Mouse (Mus musculus): ENCODE data around the gene Phf1. TPM values are rescaled to one million over a fixed set of nuclear protein-coding genes. Genes with fewer than 3 reads are reported as not detected.

Gene Phf1
- 13.6 and 17.4 TPM in 2 replicates for polyA plus RNA-seq (2015; fragmentation: Nextera tagmentation; extraction: Ambion mirVana)

DNA sequence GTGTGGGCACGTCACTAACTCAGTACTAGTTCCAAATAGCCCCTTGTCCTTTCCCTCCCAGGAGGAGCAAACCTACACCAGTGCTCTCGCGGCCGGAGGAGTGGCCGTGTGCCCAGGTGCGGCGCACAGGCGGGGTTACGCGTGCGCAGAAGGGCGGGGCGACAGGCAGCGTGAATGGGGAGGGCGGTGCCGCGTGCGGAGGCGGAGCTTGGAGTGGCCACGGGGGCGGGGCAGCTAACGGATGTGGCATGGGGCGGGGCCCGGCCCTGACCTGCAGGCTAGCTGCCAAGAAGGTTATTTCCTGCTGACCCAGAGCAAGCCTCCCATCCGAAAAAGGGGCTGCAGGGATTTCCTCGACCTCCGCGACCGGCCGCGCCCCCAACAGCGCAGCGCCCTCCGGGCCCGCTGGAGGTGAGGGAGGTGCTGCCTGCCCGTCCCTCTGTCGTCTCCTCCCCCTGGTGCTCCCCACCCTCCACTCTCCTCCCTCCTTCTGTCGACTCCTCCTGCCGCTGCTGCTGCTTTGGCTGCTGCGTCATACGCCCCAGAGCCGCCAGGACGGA lies at the start of gene Phf1:
Phf1 (plus strand) TSS at position 214 of the 560 bp plus-strand sequence.
- ATAC-seq (ENCODE audit: insufficient number of reproducible peaks, low FRiP score, low TSS enrichment, low read depth): peak; percentile 89
- Histone ChIP-seq H3K9ac (peak within 1 kb of the TSS; percentile 74), H3K4me3 (replicated peaks) (peak within 1 kb of the TSS; percentile 66), H3K27ac (replicated peaks) (peak within 1 kb of the TSS; percentile 92), H3K36me3 (peaks cover 50% of the 10 kb centered on the region), H3K4me1 (peaks cover 32% of the 10 kb centered on the region), H3K9me3 (replicated peaks) (no peaks in the 10 kb centered on the region), H3K4me2 (replicated peaks) (peak within 1 kb of the TSS; percentile 77), H3K27me3 (no peaks in the 10 kb centered on the region)
- under 1% methylated on average over 43 of the region's 43 CpGs for WGBS

DNA sequence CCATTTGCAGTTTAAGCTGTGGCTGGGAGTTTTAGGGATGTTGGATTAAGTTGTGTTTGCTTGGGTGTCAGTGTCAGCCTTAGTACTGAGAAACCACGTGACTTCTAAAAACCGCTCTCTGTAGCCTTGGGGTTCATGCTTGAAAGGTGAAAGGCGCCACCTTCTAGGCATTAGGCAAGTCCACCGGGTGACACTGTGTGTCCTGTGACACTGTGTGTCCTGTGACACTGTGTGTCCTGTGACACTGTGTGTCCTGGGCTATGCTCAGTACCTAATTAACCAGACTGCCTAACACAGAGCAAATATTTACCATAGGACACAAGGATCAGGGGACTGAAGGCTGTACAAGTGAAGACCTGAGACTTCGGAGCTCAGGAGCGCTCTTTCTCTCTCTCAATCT lies 49.3 kb upstream of the Phf1 start:
- peaks cover 28% of the 10 kb centered on the region for H3K4me1 ChIP-seq
- H3K9me3 ChIP-seq (replicated peaks): no peaks in the 10 kb centered on the region
- H3K27me3 ChIP-seq: peaks cover 3% of the 10 kb centered on the region; the same call in 1 of the 2 replicates
- H3K36me3 ChIP-seq: no peaks in the 10 kb centered on the region
- WGBS: 79% methylated on average over 6 of the region's 6 CpGs
- ATAC-seq (ENCODE audit: insufficient number of reproducible peaks, low FRiP score, low TSS enrichment, low read depth): no peak
- no peak overlapping the region for H3K27ac ChIP-seq (replicated peaks)
- no peak overlapping the region for H3K9ac ChIP-seq
- H3K4me2 ChIP-seq (replicated peaks): no peak overlapping the region
- H3K4me3 ChIP-seq (replicated peaks): no peak overlapping the region

DNA sequence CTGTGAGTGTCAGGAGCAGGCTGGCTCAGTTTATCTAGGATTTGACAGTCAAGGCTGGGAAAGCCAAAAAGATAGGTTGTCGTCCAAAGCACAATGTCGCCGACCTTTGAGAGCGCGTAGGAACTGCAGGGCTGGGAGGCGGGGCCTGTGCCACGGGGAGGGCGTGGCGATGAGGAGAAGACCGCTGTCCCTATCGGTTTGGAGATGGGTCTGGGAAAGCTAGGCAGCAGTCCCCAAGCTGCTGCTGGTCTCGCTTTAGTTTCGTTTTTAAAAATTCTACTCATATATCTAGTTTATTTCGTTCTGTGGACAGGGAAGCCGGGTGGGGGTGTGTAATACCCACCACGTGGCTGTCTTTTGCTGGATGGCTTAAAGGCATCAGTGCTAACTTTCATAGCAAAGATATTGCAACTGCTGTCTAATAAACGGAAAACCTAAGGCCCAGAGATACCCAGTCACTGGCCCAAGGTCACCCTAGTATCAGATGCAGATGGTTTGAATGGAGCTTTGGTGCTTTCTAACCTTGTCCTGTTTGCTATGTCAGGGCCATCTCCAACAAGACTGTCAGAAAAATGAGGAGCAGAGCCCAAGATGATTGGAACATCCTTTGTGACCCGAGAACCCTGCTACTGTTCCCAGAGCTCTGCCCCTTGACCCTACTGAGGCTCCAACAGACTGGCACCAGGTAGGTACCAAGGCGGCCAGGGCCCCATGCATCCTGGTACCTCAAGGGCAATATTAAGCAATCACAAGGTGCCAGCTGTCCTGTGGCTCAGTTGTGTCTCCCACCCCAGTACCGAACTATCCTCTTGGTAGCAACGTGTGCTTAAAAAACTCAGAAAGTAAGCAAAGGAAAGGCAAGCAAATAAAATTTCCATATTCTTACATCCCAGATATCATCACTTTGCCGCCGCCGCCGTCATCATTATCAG lies 47.6 kb upstream of the Phf1 start:
- Histone ChIP-seq H3K27ac (replicated peaks) (no peak overlapping the region; the same call in 1 of the 2 replicates), H3K4me1 (peaks cover 29% of the 10 kb centered on the region), H3K27me3 (peaks cover 3% of the 10 kb centered on the region; the same call in 1 of the 2 replicates), H3K9ac (0 out of 2 replicates have a peak overlapping the region, but pooled peaks have one; percentile 15), H3K4me2 (replicated peaks) (peak overlapping the region; percentile 78), H3K4me3 (replicated peaks) (peak overlapping the region; percentile 49), H3K9me3 (replicated peaks) (no peaks in the 10 kb centered on the region), H3K36me3 (no peaks in the 10 kb centered on the region)
- 18% methylated on average over 25 of the region's 25 CpGs for WGBS
- ATAC-seq (ENCODE audit: insufficient number of reproducible peaks, low FRiP score, low TSS enrichment, low read depth): 0 out of 2 replicates have a peak, but pooled peaks have one; percentile 43

DNA sequence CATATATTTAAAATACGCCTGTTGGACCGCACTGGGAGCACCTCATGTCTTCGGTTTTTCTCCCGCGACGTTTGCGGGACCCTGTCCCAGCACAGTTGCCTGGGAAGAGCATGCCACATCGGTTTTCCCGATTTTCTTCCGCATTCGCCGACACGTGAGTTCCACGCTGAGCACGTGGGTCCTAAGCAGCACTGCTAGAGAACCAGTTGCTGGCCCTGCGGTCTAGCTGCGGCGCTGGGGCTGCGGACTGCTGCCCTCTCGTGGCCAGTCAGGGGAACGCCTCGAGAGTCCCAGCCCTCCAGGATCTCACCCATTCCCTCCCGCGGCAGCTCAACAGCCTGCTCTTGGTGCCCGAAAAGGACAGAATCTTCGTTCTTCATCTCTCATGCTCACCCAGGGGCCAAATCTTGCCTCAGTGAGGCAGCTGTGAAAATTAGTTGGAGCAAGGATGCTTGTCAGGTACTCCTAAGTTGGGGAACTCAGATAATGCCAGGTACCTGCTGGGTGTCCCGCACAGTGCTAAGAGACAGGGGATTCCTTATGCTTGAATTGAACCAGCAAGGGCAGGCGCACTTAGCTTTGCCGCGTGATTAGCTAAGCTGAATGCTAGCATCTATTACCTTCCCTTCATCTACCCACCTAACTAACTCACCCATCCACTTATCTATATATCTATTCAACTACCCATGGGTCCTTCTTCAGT lies 46.7 kb upstream of the Phf1 start:
- H3K9ac ChIP-seq: 0 out of 2 replicates have a peak overlapping the region, but pooled peaks have one; percentile 6
- WGBS: 8% methylated on average over 30 of the region's 30 CpGs
- no peak overlapping the region for H3K27ac ChIP-seq (replicated peaks)
- peak overlapping the region; percentile 49 for H3K4me3 ChIP-seq (replicated peaks)
- peaks cover 3% of the 10 kb centered on the region; the same call in 1 of the 2 replicates for H3K27me3 ChIP-seq
- peak; percentile 81 for ATAC-seq (ENCODE audit: insufficient number of reproducible peaks, low FRiP score, low TSS enrichment, low read depth)
- H3K4me2 ChIP-seq (replicated peaks): peak overlapping the region; percentile 78
- no peaks in the 10 kb centered on the region for H3K36me3 ChIP-seq
- H3K4me1 ChIP-seq: peaks cover 29% of the 10 kb centered on the region
- H3K9me3 ChIP-seq (replicated peaks): no peaks in the 10 kb centered on the region

DNA sequence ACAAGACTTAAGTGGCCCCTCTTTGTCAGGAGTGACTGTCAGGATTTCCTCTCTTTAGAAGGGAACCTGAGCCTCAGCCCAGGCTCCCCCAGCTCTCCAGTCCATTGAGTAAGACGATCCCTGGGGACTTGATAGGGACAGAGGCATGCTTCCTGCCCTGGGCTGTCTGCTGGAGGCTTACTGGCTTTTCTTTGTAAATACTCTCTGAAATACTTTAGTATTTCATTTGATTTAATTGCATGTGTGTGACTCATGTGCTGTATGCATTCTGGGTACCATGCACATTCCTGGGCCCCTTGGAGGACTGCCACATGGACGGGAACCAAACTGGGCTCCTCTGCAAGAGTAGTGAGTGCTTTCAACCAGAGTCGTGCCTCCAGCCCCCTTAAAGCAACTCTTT lies 44.9 kb upstream of the Phf1 start:
- no peak overlapping the region for H3K4me2 ChIP-seq (replicated peaks)
- H3K27ac ChIP-seq (replicated peaks): no peak overlapping the region
- H3K4me3 ChIP-seq (replicated peaks): no peak overlapping the region
- H3K4me1 ChIP-seq: peaks cover 36% of the 10 kb centered on the region
- 9% methylated on average over 3 of the region's 3 CpGs for WGBS
- H3K36me3 ChIP-seq: no peaks in the 10 kb centered on the region
- H3K27me3 ChIP-seq: peaks cover 3% of the 10 kb centered on the region; the same call in 1 of the 2 replicates
- no peaks in the 10 kb centered on the region for H3K9me3 ChIP-seq (replicated peaks)
- no peak for ATAC-seq (ENCODE audit: insufficient number of reproducible peaks, low FRiP score, low TSS enrichment, low read depth)
- no peak overlapping the region for H3K9ac ChIP-seq

DNA sequence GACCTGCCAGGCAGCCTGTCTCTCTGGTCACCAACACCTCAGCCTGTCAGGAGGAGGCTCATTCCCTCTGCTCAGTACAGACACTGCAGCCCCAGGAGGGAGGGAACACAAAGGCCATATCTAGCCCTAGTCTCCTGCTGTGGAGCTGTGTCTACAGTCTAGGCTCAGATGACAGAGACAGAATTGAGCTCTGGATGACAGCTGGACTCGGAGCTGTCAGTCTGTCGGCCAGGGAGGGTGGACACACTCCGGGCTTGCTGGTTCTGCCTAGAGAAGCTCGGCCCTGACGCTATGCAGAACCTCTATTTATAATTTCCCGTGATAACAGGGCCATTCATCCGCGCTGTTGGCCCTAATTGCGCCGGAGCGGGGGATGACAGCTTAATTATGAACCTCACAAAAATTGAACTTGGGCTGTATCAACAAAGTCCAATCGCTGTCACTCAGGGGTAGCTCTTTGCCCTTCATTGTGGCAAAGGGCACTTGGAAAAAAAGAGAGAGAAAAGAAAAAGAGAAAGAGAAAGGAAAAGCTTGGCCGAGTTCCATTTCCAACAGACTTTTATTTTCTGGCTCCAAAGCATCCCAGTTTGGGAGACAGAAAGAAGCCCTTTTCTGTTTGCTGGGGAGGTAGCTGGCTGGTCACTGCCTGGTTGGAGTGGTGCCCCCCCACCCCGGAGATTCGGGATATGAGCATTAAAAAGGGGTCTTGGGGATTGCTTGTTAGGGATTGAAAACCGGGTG lies 40.0 kb upstream of the Phf1 start:
- 42% methylated on average over 16 of the region's 16 CpGs for whole genome bisulfite sequencing
- Histone ChIP-seq H3K27ac (replicated peaks) (0 out of 2 replicates have a peak overlapping the region, but pooled peaks have one; percentile 22), H3K27me3 (0 out of 2 replicates have a peak, but pooled peaks cover 5% of the 10 kb centered on the region), H3K36me3 (no peaks in the 10 kb centered on the region), H3K9ac (0 out of 2 replicates have a peak overlapping the region, but pooled peaks have one; percentile 21), H3K9me3 (replicated peaks) (no peaks in the 10 kb centered on the region), H3K4me2 (replicated peaks) (no peak overlapping the region), H3K4me3 (replicated peaks) (no peak overlapping the region), H3K4me1 (peaks cover 30% of the 10 kb centered on the region)
- ATAC-seq (ENCODE audit: insufficient number of reproducible peaks, low FRiP score, low TSS enrichment, low read depth): no peak

DNA sequence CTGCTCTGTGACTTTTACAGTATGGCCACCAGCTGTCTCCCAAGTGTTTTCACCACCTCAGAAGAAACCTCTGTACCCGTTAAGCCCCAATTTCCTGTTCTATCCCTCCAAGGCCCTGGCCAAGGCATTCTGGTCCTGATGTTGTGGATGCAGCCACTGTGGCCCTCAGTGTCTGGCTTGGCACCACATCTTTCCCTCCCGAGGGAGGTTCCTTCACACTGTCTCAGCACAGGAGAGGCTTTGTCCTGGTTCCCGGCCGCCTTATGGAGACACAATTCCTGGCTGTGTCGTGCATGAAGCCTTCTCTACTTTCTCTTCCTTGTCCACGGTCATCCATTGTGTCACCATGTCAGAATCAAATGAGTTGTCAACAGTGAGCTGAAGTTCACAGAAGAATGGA lies 39.4 kb upstream of the Phf1 start:
- ATAC-seq (ENCODE audit: insufficient number of reproducible peaks, low FRiP score, low TSS enrichment, low read depth): no peak
- H3K9ac ChIP-seq: no peak overlapping the region
- H3K9me3 ChIP-seq (replicated peaks): no peaks in the 10 kb centered on the region
- peak overlapping the region; percentile 48; the same call in 1 of the 2 replicates for H3K27ac ChIP-seq (replicated peaks)
- no peak overlapping the region for H3K4me2 ChIP-seq (replicated peaks)
- H3K27me3 ChIP-seq: 0 out of 2 replicates have a peak, but pooled peaks cover 5% of the 10 kb centered on the region
- H3K4me1 ChIP-seq: peaks cover 25% of the 10 kb centered on the region
- WGBS: 52% methylated on average over 6 of the region's 6 CpGs
- no peaks in the 10 kb centered on the region for H3K36me3 ChIP-seq
- H3K4me3 ChIP-seq (replicated peaks): no peak overlapping the region

DNA sequence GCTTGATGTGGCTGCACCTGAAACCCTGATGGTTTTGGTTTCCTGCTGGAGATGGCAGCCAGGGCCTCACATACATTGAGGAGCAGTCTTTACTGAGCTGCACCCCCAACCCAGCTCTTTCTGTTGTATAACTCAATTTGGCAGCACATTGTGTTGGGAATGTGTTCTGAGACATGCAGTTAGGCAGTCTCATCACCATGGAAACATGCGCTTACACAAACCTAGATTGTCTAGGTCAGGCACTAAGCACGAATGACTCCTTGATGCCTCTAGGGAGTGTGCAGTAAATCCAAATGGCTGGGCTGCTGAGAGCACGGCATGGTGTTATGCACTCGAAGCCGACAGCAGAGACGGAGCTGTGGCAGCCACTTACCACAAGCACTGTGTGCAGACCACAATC lies 38.5 kb upstream of the Phf1 start:
- Histone ChIP-seq H3K4me1 (peaks cover 23% of the 10 kb centered on the region), H3K9ac (no peak overlapping the region), H3K4me3 (replicated peaks) (no peak overlapping the region), H3K36me3 (no peaks in the 10 kb centered on the region), H3K9me3 (replicated peaks) (no peaks in the 10 kb centered on the region), H3K4me2 (replicated peaks) (no peak overlapping the region), H3K27ac (replicated peaks) (no peak overlapping the region), H3K27me3 (peaks cover 5% of the 10 kb centered on the region; the same call in 1 of the 2 replicates)
- 67% methylated on average over 6 of the region's 6 CpGs for WGBS
- 0 out of 2 replicates have a peak, but pooled peaks have one; percentile 40 for ATAC-seq (ENCODE audit: insufficient number of reproducible peaks, low FRiP score, low TSS enrichment, low read depth)

DNA sequence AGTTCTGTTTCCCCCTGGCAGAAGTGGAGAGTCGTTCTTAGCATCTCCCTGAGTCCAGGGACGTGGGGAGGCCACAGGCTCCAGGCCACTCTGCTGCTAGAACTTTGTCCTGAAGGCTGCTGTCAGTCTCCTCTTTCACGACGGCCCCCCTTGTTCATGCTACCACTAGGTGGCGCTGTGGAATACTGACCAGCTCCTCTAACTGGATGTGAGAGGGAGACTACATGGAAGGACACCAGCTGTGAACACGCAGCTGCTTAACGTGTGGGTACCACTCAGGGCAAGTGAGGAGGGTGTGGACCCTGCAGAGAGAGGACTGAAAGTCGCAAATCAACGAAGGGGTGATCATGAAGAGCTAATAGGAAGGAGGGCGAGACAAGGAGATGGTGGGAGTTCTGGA lies 37.3 kb upstream of the Phf1 start:
- H3K4me3 ChIP-seq (replicated peaks): no peak overlapping the region
- H3K9me3 ChIP-seq (replicated peaks): no peaks in the 10 kb centered on the region
- H3K27ac ChIP-seq (replicated peaks): no peak overlapping the region
- 17% methylated on average over 10 of the region's 10 CpGs for WGBS
- H3K4me2 ChIP-seq (replicated peaks): no peak overlapping the region
- H3K27me3 ChIP-seq: peaks cover 5% of the 10 kb centered on the region; the same call in 1 of the 2 replicates
- H3K4me1 ChIP-seq: peaks cover 23% of the 10 kb centered on the region
- H3K36me3 ChIP-seq: no peaks in the 10 kb centered on the region
- no peak for ATAC-seq (ENCODE audit: insufficient number of reproducible peaks, low FRiP score, low TSS enrichment, low read depth)
- no peak overlapping the region for H3K9ac ChIP-seq

DNA sequence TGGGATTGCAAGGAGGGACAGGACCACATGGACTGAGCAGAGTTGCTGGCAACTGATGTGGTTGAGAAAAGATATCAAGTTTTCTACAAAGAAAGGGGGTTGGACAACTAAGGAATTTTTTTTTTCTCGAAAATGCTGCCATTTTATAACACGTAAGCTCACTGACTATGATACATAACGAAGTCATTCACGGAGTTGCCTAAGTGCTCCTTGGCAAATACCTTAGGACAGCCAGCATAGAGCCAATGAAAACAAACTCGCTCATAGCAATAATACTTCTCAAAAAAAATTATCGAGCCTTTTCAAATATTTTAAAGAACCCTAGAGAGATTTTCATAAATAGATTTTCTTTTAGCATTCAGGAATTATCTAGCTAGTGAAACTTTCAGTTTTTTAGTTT lies 31.9 kb upstream of the Phf1 start:
- no peak overlapping the region for H3K27ac ChIP-seq (replicated peaks)
- H3K9ac ChIP-seq: no peak overlapping the region
- no peak overlapping the region for H3K4me2 ChIP-seq (replicated peaks)
- no peak for ATAC-seq (ENCODE audit: insufficient number of reproducible peaks, low FRiP score, low TSS enrichment, low read depth)
- no peak overlapping the region for H3K4me3 ChIP-seq (replicated peaks)
- H3K27me3 ChIP-seq: no peaks in the 10 kb centered on the region; the same call in 1 of the 2 replicates
- WGBS: 75% methylated on average over 6 of the region's 6 CpGs
- no peaks in the 10 kb centered on the region for H3K9me3 ChIP-seq (replicated peaks)
- H3K36me3 ChIP-seq: no peaks in the 10 kb centered on the region
- H3K4me1 ChIP-seq: no peaks in the 10 kb centered on the region
